Mouse (Mus musculus) kidney, postnatal 36 days (tissue): ENCODE measurements around the gene Pip5k1a.
A peak's percentile ranks its signal among the peaks of the same experiment; 100 is the strongest.
"Not testable (repeated sequence)": the region's sequence is repeated elsewhere in the genome, so short reads cannot be mapped to it uniquely, and the experiment has no call there.

Source experiments
- DNase-seq, 2 experiments: peaks; one replicate each; pipeline ENCODE4 v3.0.0; 2021 to 2022; ENCODE audit warnings: mixed read lengths in 2 of 2

Pip5k1a gene

DNA sequence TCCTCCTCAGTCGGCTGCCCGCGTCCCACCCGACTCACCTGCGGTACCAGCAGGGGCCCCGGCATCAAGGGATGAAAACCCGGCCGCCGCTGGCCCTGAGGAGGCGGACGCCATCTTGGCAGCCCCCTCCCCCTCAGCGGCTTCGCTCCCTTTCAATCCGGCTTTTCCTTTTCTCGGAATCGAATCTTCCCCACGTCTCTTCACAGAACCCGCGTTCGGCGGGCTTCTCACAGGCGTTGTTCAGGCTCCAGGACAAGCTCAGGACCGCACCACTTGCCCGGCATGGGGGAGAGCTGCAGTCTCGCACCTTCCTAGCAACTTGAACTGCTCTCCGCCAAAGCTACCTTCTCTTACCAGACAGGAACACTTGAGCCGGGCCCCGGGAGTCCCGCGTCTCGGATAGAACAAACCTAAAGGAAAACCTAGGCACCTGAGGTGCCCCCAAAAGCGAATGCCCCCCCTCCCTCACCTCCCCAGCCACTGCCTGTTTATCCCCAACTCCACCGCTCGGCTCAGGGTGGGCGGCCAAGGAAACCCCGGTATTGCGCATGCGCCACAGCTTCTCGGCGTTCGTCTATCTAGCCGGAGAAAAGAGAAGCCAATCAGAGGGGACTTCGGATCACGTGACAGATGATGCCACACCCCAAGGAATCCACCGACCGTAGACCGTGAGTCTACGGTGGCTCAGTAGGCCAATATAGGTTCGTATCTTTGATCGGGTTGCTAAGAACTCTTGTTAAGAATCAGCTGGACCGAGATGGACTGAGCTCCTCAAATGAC lies at the start of gene Pip5k1a:
TSS of gene Pip5k1a (minus strand) at position 593 of the 780 bp plus-strand sequence.
- DNase-seq = peak; percentile 97 to 98

GRCm38 (mm10) chr3:95153874-95154273 lies 47.1 kb upstream of the Pip5k1a start:
- peak in 1 of 2 experiments; percentile 79 for DNase-seq

DNA sequence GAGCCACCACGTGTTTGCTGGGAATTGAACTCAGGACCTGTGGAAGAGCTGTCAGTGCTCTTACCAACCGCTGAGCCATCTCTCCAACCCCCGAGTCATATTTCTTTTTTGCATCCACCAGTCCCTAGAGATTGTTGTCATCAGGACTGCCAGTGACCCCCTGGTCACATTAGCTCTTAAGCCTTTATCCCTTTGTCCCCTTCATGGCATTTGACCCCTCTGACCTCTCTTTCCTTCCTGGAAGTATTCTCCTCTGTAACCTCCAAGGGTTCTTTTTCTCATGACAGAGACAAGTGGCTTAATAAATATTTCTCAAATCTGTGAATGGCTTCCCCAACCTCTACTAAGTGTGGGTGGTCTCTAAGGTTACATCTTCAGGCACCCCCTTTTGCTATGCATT lies 41.2 kb upstream of the Pip5k1a start:
- peak; percentile 47 to 63 for DNase-seq

GRCm38 (mm10) chr3:95142617-95143011 lies 35.9 kb upstream of the Pip5k1a start:
- peak; percentile 90 to 95 for DNase-seq

DNA sequence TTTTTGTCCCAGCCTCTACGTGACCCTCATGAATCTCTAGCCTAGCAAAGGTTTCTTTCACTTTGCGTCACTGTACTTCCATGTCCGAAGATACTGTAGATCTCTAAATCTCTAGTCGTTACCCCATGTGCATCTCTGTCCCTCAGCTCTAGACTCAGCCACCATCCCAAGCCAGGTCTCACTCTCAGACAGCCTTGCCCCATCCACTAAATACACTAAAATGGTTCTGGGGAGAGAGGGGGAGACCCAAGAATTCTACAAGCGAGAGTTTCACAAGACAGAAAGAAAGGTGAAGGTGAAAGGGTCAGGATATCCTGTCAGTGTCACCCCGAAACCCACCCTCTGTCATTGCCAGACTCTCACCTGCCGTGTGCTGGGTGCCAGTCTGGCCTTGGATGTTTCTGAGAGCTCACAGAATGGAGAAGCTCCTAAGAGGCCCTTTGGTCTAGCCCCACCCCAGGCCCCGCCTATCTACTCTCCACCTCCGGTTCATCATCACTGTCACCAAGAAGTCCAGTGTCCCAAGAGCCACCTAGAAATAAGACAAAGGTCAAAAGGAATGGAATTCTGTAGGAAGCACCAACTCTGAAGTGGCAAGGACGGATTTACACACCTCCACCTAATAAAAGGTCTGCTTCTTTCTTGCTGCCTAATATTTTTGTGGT lies 35.4 kb upstream of the Pip5k1a start, which contains the start of gene Tnfaip8l2:
TSS of gene Tnfaip8l2 (minus strand) at position 409 of the 665 bp plus-strand sequence.
- peak in 1 of 2 experiments; percentile 56 for DNase-seq

DNA sequence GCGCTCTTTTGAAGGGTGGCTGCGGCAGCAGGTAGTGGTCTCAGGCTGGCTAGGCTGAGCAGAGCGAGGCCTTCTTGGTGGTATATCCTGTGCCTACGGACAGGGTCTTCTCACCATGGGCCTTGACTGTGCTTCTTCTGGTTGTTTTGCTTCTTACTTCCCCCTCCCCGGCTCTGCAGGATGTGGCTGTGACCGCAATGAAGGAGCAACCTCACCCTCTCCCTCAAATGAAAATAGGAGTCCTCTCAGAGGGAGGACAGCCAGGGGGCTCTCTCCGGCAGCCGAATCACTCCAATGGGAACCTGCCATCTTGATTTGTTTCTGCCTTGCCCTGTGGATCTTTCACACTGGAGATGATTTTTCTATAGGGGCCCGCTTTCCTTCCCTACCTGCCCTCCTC lies 34.7 kb upstream of the Pip5k1a start:
- no peak for DNase-seq

- no peak for DNase-seq
These were observed 34.1 kb upstream of the Pip5k1a start for GRCm38 (mm10) chr3:95140795-95141194.

DNA sequence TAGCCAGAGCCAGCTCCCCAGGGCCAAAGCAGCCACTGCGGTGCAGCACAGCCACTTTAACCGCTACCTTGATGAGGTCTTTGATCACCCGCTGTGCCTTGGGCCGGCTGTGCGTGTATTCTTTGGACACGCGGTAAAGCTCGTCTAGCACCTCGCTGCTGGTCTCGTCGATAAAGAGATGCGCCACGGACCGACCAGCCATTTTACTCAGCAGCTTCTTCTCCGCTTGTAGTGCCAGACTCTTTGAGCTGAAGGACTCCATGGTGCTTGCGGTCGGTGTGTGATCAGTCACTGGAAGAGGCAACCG lies 33.5 kb upstream of the Pip5k1a start:
- DNase-seq = no peak

DNA sequence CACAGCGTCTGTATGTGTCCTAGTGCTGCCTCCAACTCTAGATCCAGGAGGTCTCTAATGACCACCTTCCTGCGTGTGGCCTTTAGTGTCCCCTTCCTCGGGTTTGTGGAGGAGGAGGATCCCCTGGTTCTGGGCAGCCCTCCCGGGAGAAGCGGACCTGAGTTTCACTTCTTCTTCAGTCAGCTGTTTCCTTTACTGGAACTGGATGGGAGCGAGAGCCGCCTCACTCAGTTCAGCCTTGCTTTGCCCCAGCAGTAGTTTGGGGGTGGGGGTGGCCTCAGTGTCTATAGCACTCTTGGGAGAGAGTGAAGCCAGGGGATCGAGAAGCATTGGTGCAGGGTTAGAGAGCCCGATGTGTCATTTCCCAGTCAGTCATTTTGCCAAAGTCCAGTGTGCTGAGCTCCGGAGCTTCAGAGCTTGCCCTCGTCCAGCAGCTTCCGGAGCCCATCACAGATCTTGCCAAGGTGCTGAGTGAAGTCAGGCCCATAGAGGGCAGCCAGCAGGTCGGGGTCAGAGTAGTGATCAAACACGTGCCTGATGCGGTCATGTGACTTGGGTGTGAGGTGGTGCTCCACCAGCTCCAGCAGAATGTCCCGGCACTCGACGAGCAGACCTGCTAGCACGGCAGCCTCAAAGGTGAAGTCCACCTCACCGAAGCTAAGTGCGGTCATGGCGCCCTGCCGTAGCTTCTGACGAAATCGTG lies 33.0 kb upstream of the Pip5k1a start:
- peak; percentile 88 to 90 for DNase-seq

DNA sequence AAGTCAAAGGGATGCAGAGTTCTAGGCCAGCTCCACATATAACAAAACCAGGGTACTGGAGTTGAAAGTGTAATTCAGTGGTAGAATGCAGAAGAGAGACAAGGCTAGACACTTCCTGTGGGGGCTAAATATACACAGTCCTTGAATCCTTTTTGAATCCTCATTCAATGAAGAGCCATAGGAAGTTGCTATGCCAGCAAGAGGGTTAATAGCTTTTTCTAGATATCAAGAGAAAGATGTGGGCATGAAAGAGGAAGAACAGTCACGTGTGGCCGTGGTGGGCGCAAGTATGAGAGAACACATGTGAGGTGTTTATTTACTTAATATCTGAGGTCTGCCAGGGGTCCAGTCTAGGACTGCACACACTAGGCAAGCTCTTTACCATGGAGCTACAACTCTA lies 29.6 kb upstream of the Pip5k1a start:
- no peak for DNase-seq

GRCm38 (mm10) chr3:95135433-95136052 lies 28.8 kb upstream of the Pip5k1a start:
- DNase-seq = no peak

DNA sequence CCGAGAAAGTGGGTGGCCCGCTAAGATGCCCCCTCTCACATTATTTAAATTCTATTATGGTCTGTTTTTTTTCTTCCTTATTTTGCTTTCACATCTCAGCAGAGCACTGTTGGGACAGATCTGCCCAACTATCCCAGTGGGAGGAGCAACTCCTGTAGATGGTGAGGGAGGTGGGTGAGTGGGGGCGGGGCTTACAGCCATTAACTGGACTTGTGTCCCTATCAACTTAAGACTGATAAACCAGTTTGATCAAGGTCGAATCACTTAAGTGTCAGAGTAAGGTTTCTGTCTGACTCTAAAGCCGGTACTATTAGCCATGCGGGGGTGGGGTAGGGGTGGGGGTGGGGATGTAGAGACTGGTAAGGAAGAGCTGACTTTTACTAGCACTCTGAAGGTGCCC lies 28.3 kb upstream of the Pip5k1a start:
- peak; percentile 83 to 86 for DNase-seq

DNA sequence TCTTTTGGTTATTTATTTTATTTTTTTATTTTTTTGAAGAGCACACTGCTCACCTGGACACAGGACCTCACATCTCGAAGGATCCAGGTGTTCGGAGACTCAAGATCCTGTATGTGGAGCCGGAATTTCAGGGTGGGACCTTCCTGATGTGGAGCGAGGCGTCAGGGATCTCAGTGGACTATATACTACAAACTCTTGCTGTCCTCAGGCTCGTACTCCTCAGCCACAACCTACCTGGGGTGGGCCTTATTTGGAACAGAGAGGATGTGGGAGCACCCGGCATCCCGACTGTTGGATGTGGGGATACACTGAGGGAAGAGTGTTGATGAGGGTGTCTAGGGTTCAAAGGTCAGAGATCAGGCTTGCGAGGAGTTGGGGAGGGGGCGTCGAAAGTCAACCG lies 27.4 kb upstream of the Pip5k1a start:
- DNase-seq = not testable (repeated sequence)

DNA sequence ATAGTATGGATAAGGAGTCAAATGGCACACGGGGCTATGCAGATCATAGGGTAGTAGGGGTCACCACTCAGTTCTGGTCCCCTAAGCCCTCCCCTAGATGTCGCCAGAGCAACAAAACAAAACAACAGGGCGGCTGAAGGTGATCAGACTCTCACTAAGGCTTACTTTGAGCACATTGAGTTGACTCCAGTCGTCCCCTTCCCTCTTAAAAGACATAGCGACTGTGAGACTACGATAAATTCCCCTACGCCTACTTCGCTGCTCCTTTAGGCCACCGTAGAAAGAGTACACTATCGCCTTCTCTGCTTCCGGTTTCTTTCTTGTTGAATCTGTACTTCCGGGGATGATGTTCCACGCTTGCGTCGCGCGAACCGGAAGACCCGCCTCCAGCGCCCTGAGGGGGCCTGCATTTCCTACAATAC lies 27.0 kb upstream of the Pip5k1a start, which contains the start of the genes Scnm1 and Lysmd1:
TSS of gene Scnm1 (minus strand) at position 332 of the 422 bp plus-strand sequence.
TSS of gene Lysmd1 (plus strand) at position 409 of the 422 bp plus-strand sequence.
- DNase-seq = peak; percentile 92 to 96

GRCm38 (mm10) chr3:95133176-95133575 lies 26.4 kb upstream of the Pip5k1a start:
- no peak for DNase-seq

DNA sequence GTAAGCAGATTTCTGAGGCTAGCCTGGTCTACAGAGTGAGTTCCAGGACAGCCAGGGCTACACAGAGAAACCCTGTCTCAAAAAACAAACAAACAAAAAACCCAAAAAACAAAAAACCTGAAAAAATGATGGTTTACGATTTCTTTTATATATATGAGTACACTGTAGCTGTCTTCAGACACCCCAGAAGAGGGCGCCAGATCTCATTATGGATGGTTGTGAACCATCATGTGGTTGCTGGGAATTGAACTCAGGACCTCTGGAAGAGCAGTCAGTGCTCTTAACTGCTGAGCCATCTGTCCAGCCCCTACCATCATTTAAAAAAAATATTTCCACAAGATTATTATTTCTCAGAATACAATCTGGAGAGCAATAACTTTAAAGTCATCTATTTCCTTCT lies 25.7 kb upstream of the Pip5k1a start:
- DNase-seq = not testable (repeated sequence)

DNA sequence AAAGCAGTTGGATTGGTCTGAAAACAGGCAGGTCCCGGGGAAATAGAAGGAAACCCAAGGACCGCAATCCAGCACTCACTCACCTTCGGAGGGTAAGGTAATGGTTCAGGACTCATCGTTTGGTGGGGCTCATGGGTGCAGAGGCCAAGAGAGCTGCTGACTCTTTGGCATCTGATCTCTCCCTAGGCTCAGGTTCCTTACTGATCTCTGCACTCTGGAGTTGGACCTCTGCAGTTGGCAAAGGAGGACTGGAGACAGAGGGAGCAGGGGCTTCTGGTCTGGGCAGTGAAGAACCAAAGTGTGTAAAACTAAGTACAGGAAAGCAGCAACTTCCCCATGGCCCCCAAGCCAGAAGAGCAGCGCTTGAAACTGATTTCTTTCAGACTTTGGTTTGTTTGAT lies 23.4 kb upstream of the Pip5k1a start:
- peak; percentile 50 to 56 for DNase-seq

DNA sequence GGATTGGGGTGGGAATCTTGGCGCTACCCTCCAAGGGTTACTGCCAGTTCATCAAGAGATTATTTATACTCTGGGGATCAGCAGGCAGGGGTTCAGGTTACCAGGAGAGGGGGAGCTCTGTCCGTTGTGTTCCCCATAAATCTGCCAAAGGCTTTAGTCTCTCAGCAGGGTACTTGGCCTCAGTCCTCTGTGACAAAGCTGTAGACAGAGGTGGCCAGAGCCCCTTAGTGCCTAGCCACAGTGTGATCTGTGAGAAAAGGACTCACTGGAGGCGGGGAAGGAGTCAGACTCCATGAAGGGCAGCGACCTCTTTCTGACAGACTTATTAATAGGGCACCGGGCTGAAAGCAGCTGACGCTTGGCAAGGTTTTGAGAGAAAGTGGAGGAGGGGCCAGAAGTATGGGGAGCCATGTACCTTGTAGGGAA lies 22.5 kb upstream of the Pip5k1a start:
- DNase-seq = peak; percentile 82 to 83

GRCm38 (mm10) chr3:95124972-95125371 lies 18.2 kb upstream of the Pip5k1a start:
- peak in 1 of 2 experiments; percentile 64 for DNase-seq

- peak in 1 of 2 experiments; percentile 33 for DNase-seq
These were observed 17.5 kb upstream of the Pip5k1a start, which contains the start of gene Tmod4 for GRCm38 (mm10) chr3:95124246-95124645. Gene Tmod4 (plus strand): TSS chr3:95124476.

DNA sequence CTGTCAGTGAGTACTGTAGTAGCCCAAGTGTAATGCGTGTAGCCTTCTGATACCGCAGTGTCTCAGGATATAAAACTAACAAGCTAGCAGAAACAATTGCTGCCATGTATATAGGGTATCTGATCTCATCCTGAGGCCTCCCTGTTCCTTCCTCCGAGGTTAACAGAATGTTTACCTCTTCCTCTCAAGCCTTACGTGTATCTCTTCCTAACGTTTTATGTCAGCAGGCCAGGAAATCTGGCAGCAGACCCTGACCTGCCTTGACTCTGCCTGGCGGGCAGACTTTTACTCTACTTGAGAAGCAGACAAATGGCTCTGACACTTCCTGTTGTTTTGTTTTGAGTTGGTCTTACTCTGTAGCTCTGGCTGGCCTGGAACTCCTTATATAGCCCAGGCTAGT lies 14.8 kb upstream of the Pip5k1a start:
- no peak for DNase-seq

DNA sequence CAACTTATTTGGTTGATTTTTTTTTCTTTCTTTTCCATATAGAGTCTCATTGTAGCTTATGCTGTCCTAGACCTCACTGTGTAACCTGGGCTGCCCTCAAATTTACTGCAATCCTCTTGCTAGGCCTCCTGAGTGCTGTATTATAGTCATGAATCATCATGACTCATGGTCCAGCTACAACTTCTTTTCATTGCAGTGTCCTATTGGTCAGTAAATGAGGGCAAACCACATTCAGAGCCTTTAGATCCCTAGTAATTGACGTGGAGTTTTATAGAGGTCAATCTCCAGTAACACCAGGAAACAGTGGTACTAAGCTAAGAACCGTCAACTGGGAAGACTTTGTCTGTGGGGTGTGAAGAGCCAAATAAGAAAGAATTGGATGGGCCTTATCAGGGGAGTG lies 11.0 kb upstream of the Pip5k1a start:
- no peak for DNase-seq

- DNase-seq = no peak
These were observed 6.0 kb upstream of the Pip5k1a start for GRCm38 (mm10) chr3:95112760-95113159.
